Mouse (Mus musculus): Measurements from ENCODE around the gene Gp9.

The Gp9 gene

GRCm38 (mm10) chr6:87806028-87806427 lies 28.2 kb downstream of the Gp9 start:
- ATAC-seq (ENCODE audit: insufficient number of reproducible peaks, low FRiP score, low TSS enrichment) = no peak

GRCm38 (mm10) chr6:87806857-87807256 lies 29.0 kb downstream of the Gp9 start:
- no peak for ATAC-seq (ENCODE audit: insufficient number of reproducible peaks, low FRiP score, low TSS enrichment)

- ATAC-seq (ENCODE audit: insufficient number of reproducible peaks, low FRiP score, low TSS enrichment) = no peak
Observed at GRCm38 (mm10) chr6:87807735-87808440, 30.0 kb downstream of the Gp9 start.

GRCm38 (mm10) chr6:87808521-87808920 lies 30.6 kb downstream of the Gp9 start:
- ATAC-seq (ENCODE audit: insufficient number of reproducible peaks, low FRiP score, low TSS enrichment) = no peak

- ATAC-seq (ENCODE audit: insufficient number of reproducible peaks, low FRiP score, low TSS enrichment) = no peak
Observed at GRCm38 (mm10) chr6:87809144-87809543, 31.3 kb downstream of the Gp9 start.

- ATAC-seq (ENCODE audit: insufficient number of reproducible peaks, low FRiP score, low TSS enrichment) = no peak
Observed at GRCm38 (mm10) chr6:87809651-87810161, 31.8 kb downstream of the Gp9 start.

- no peak for ATAC-seq (ENCODE audit: insufficient number of reproducible peaks, low FRiP score, low TSS enrichment)
Observed at GRCm38 (mm10) chr6:87810311-87810710, 32.4 kb downstream of the Gp9 start.

- ATAC-seq (ENCODE audit: insufficient number of reproducible peaks, low FRiP score, low TSS enrichment) = peak; percentile 1; the same call in 1 of the 2 replicates
Observed at GRCm38 (mm10) chr6:87810713-87811669, 33.1 kb downstream of the Gp9 start.

- ATAC-seq (ENCODE audit: insufficient number of reproducible peaks, low FRiP score, low TSS enrichment) = peak; percentile 87
Observed at GRCm38 (mm10) chr6:87811675-87812338, 33.9 kb downstream of the Gp9 start, which contains the start of gene Rab43. Gene Rab43 (minus strand): TSS chr6:87812164.

GRCm38 (mm10) chr6:87812656-87813055 lies 34.8 kb downstream of the Gp9 start:
- ATAC-seq (ENCODE audit: insufficient number of reproducible peaks, low FRiP score, low TSS enrichment) = no peak

- no peak for ATAC-seq (ENCODE audit: insufficient number of reproducible peaks, low FRiP score, low TSS enrichment)
Observed at GRCm38 (mm10) chr6:87814486-87814885, 36.6 kb downstream of the Gp9 start.

GRCm38 (mm10) chr6:87820366-87820765 lies 42.5 kb downstream of the Gp9 start:
- ATAC-seq (ENCODE audit: insufficient number of reproducible peaks, low FRiP score, low TSS enrichment) = no peak

Measured in cerebellum, adult (tissue).